18 mouse cellular contexts compared by ENCODE assay signal in genomic region chr13:44852024-44852423, GRCm38 (mm10).
"Had no signal": no experiment of that assay in that cellular context is flagged by ENCODE, and none has a peak within 500 bp of the region (broad histone marks: within the 10 kb centered on the region; RNA-seq: fewer than 3 reads in every experiment).

No protein-coding gene starts in this region.

- H3K27ac ChIP-seq: kidney, postnatal 0 days; limb, embryonic 12.5 days; limb, embryonic 15.5 days; liver, embryonic 14.5 days; midbrain, embryonic 10.5 days; midbrain, embryonic 13.5 days had no signal

- H3K9ac ChIP-seq: limb, embryonic 12.5 days; limb, embryonic 15.5 days; liver, embryonic 14.5 days; liver, postnatal 0 days; lung, embryonic 14.5 days; midbrain, embryonic 13.5 days had no signal

- DNase-seq: kidney, postnatal 25 days; left cerebral cortex, postnatal 4 days; liver, postnatal 0 days; lung, embryonic 14.5 days; lung, postnatal 10 days; lung, postnatal 36 days; thymus, adult 18-20 months; thymus, postnatal 36 days had no signal

- H3K4me3 ChIP-seq: limb, embryonic 12.5 days; limb, embryonic 15.5 days; megakaryocyte, embryonic 14.5 days; midbrain, embryonic 10.5 days; midbrain, embryonic 13.5 days; myocyte had no signal

- H3K27me3 ChIP-seq: limb, embryonic 12.5 days; limb, embryonic 15.5 days; megakaryocyte, embryonic 14.5 days; midbrain, embryonic 13.5 days had no signal

- H3K4me1 ChIP-seq: limb, embryonic 12.5 days; limb, embryonic 15.5 days had no signal

- H3K9me3 ChIP-seq: limb, embryonic 12.5 days; limb, embryonic 15.5 days; megakaryocyte, embryonic 14.5 days; midbrain, embryonic 10.5 days; midbrain, embryonic 13.5 days had no signal

- ATAC-seq: liver, postnatal 0 days; midbrain, embryonic 13.5 days; midbrain, embryonic 16.5 days had no signal

- H3K4me2 ChIP-seq: limb, embryonic 12.5 days; limb, embryonic 15.5 days; liver, embryonic 11.5 days; lung, embryonic 14.5 days; midbrain, embryonic 13.5 days had no signal
